Mouse (Mus musculus) ES-E14 (cell line): ENCODE measurements around the gene Cox10.

Experiments
- CHD2 ChIP-seq: IDR thresholded peaks from 2 replicates; pipeline ENCODE4 v1.6.1; 2014; ENCODE audit warnings: mild to moderate bottlenecking, low read depth, low read length, inconsistent platforms
- HCFC1 ChIP-seq: IDR thresholded peaks from 2 replicates; pipeline ENCODE4 v1.6.1; 2012; ENCODE audit warnings: low read length, inconsistent platforms, borderline replicate concordance; ENCODE audit not compliant: insufficient read depth
- MAFK ChIP-seq: IDR thresholded peaks from 2 replicates; pipeline ENCODE4 v1.6.1; 2014; ENCODE audit warnings: mild to moderate bottlenecking, low read depth, low read length, inconsistent platforms; ENCODE audit not compliant: insufficient read depth
- ZC3H11A ChIP-seq: IDR thresholded peaks from 2 replicates; pipeline ENCODE4 v1.6.1; 2012; ENCODE audit warnings: low read depth, mild to moderate bottlenecking, inconsistent platforms, low read length, borderline replicate concordance
- ZNF384 ChIP-seq: IDR thresholded peaks from 2 replicates; pipeline ENCODE4 v1.6.1; 2012; ENCODE audit warnings: low read depth, low read length, inconsistent platforms

GRCm38 (mm10) chr11:63921044-63921951 is 158.0 kb downstream of the Cox10 start:
- TF ChIP-seq HCFC1: no peak
- TF ChIP-seq ZC3H11A: no peak
- TF ChIP-seq MAFK: no peak
- no peak for TF ChIP-seq ZNF384
- TF ChIP-seq CHD2: no peak
